Mouse (Mus musculus): Measurements from ENCODE around the gene Krt17. TPM values are rescaled to one million over a fixed set of nuclear protein-coding genes. Genes with fewer than 3 reads are reported as not detected.

The Krt17 gene
- polyA plus RNA-seq, 1 experiment = 0.04 TPM

GRCm38 (mm10) chr11:100290235-100290634, 29.4 kb upstream of the Krt17 start:
- Histone ChIP-seq H3K27me3 (ENCODE audit: control insufficient read depth) (no peaks in the 10 kb centered on the region), H3K4me1 (ENCODE audit: control insufficient read depth) (no peaks in the 10 kb centered on the region), H3K36me3 (ENCODE audit: control insufficient read depth) (no peaks in the 10 kb centered on the region), H3K4me3 (replicated peaks) (no peak overlapping the region), H3K9me3 (ENCODE audit: control insufficient read depth, low read length) (no peaks in the 10 kb centered on the region)
- TF ChIP-seq GATA1 (IDR thresholded peaks at IDR 0.05; ENCODE audit: low read length) (no peak), TAL1 (IDR thresholded peaks at IDR 0.05; ENCODE audit: low read length) (no peak)

- Histone ChIP-seq H3K9me3 (ENCODE audit: control insufficient read depth, low read length) (no peaks in the 10 kb centered on the region), H3K36me3 (ENCODE audit: control insufficient read depth) (no peaks in the 10 kb centered on the region), H3K27me3 (ENCODE audit: control insufficient read depth) (no peaks in the 10 kb centered on the region), H3K4me3 (replicated peaks) (no peak overlapping the region), H3K4me1 (ENCODE audit: control insufficient read depth) (no peaks in the 10 kb centered on the region)
- no peak for TF ChIP-seq TAL1 (IDR thresholded peaks at IDR 0.05; ENCODE audit: low read length)
- TF ChIP-seq GATA1 (IDR thresholded peaks at IDR 0.05; ENCODE audit: low read length) = no peak
These were observed 28.1 kb upstream of the Krt17 start for GRCm38 (mm10) chr11:100288942-100289341.

- Histone ChIP-seq H3K4me3 (replicated peaks) (no peak overlapping the region), H3K36me3 (ENCODE audit: control insufficient read depth) (no peaks in the 10 kb centered on the region), H3K4me1 (ENCODE audit: control insufficient read depth) (no peaks in the 10 kb centered on the region), H3K9me3 (ENCODE audit: control insufficient read depth, low read length) (no peaks in the 10 kb centered on the region), H3K27me3 (ENCODE audit: control insufficient read depth) (no peaks in the 10 kb centered on the region)
- TF ChIP-seq GATA1 (IDR thresholded peaks at IDR 0.05; ENCODE audit: low read length) (no peak), TAL1 (IDR thresholded peaks at IDR 0.05; ENCODE audit: low read length) (no peak)
These were observed 26.2 kb upstream of the Krt17 start for GRCm38 (mm10) chr11:100287024-100287423.

- Histone ChIP-seq H3K36me3 (ENCODE audit: control insufficient read depth) (no peaks in the 10 kb centered on the region), H3K27me3 (ENCODE audit: control insufficient read depth) (no peaks in the 10 kb centered on the region), H3K4me3 (replicated peaks) (no peak overlapping the region), H3K4me1 (ENCODE audit: control insufficient read depth) (no peaks in the 10 kb centered on the region), H3K9me3 (ENCODE audit: control insufficient read depth, low read length) (no peaks in the 10 kb centered on the region)
- no peak for TF ChIP-seq GATA1 (IDR thresholded peaks at IDR 0.05; ENCODE audit: low read length)
- no peak for TF ChIP-seq TAL1 (IDR thresholded peaks at IDR 0.05; ENCODE audit: low read length)
These were observed 24.2 kb upstream of the Krt17 start for GRCm38 (mm10) chr11:100284988-100285387.

GRCm38 (mm10) chr11:100282549-100282948, 21.7 kb upstream of the Krt17 start:
- no peaks in the 10 kb centered on the region for H3K36me3 ChIP-seq (ENCODE audit: control insufficient read depth)
- TF ChIP-seq GATA1 (IDR thresholded peaks at IDR 0.05; ENCODE audit: low read length) (no peak), TAL1 (IDR thresholded peaks at IDR 0.05; ENCODE audit: low read length) (no peak)
- H3K4me3 ChIP-seq (replicated peaks) = no peak overlapping the region
- H3K9me3 ChIP-seq (ENCODE audit: control insufficient read depth, low read length) = no peaks in the 10 kb centered on the region
- no peaks in the 10 kb centered on the region for H3K4me1 ChIP-seq (ENCODE audit: control insufficient read depth)
- H3K27me3 ChIP-seq (ENCODE audit: control insufficient read depth) = no peaks in the 10 kb centered on the region

- Histone ChIP-seq H3K4me3 (replicated peaks) (no peak overlapping the region), H3K36me3 (ENCODE audit: control insufficient read depth) (no peaks in the 10 kb centered on the region), H3K9me3 (ENCODE audit: control insufficient read depth, low read length) (no peaks in the 10 kb centered on the region), H3K4me1 (ENCODE audit: control insufficient read depth) (no peaks in the 10 kb centered on the region), H3K27me3 (ENCODE audit: control insufficient read depth) (no peaks in the 10 kb centered on the region)
- TF ChIP-seq TAL1 (IDR thresholded peaks at IDR 0.05; ENCODE audit: low read length) (no peak), GATA1 (IDR thresholded peaks at IDR 0.05; ENCODE audit: low read length) (no peak)
These were observed 21.0 kb upstream of the Krt17 start for GRCm38 (mm10) chr11:100281596-100282544.

GRCm38 (mm10) chr11:100278759-100279158, 17.9 kb upstream of the Krt17 start:
- Histone ChIP-seq H3K27me3 (ENCODE audit: control insufficient read depth) (no peaks in the 10 kb centered on the region), H3K36me3 (ENCODE audit: control insufficient read depth) (no peaks in the 10 kb centered on the region), H3K9me3 (ENCODE audit: control insufficient read depth, low read length) (no peaks in the 10 kb centered on the region), H3K4me1 (ENCODE audit: control insufficient read depth) (no peaks in the 10 kb centered on the region), H3K4me3 (replicated peaks) (no peak overlapping the region)
- TF ChIP-seq TAL1 (IDR thresholded peaks at IDR 0.05; ENCODE audit: low read length) = no peak
- TF ChIP-seq GATA1 (IDR thresholded peaks at IDR 0.05; ENCODE audit: low read length) = no peak

- TF ChIP-seq GATA1 (IDR thresholded peaks at IDR 0.05; ENCODE audit: low read length) (no peak), TAL1 (IDR thresholded peaks at IDR 0.05; ENCODE audit: low read length) (no peak)
- no peaks in the 10 kb centered on the region for H3K4me1 ChIP-seq (ENCODE audit: control insufficient read depth)
- no peak overlapping the region for H3K4me3 ChIP-seq (replicated peaks)
- no peaks in the 10 kb centered on the region for H3K9me3 ChIP-seq (ENCODE audit: control insufficient read depth, low read length)
- H3K27me3 ChIP-seq (ENCODE audit: control insufficient read depth) = no peaks in the 10 kb centered on the region
- H3K36me3 ChIP-seq (ENCODE audit: control insufficient read depth) = no peaks in the 10 kb centered on the region
These were observed 17.1 kb upstream of the Krt17 start for GRCm38 (mm10) chr11:100277726-100278480.

- no peak for TF ChIP-seq TAL1 (IDR thresholded peaks at IDR 0.05; ENCODE audit: low read length)
- no peak for TF ChIP-seq GATA1 (IDR thresholded peaks at IDR 0.05; ENCODE audit: low read length)
- H3K36me3 ChIP-seq (ENCODE audit: control insufficient read depth) = no peaks in the 10 kb centered on the region
- H3K9me3 ChIP-seq (ENCODE audit: control insufficient read depth, low read length) = no peaks in the 10 kb centered on the region
- peaks cover 3% of the 10 kb centered on the region; the same call in 1 of the 2 replicates for H3K27me3 ChIP-seq (ENCODE audit: control insufficient read depth)
- no peaks in the 10 kb centered on the region for H3K4me1 ChIP-seq (ENCODE audit: control insufficient read depth)
- no peak overlapping the region for H3K4me3 ChIP-seq (replicated peaks)
These were observed 14.6 kb upstream of the Krt17 start for GRCm38 (mm10) chr11:100275466-100275865.
